Mouse (Mus musculus) megakaryocyte, embryonic 14.5 days (primary cell): ENCODE results near the gene Crtac1.

Source experiments
- FLI1 ChIP-seq: IDR thresholded peaks from 2 replicates; pipeline ENCODE4 v1.6.1; 2012; ENCODE audit warnings: low read length, inconsistent platforms, mixed read lengths
- GATA1 ChIP-seq: IDR thresholded peaks from 3 replicates; pipeline ENCODE4 v1.6.1; 2012; ENCODE audit warnings: mixed read lengths, low read length, inconsistent platforms, borderline replicate concordance

- TF ChIP-seq GATA1, result no peak
- no peak for TF ChIP-seq FLI1
Observed at GRCm38 (mm10) chr19:42303210-42303813, 128.3 kb downstream of the Crtac1 start.
